Mouse (Mus musculus): ENCODE measurements around the gene Scrt2. TPM values are rescaled to one million over a fixed set of nuclear protein-coding genes. Genes with fewer than 3 reads are reported as not detected.

Gene Scrt2
- polyA plus RNA-seq, 1 experiment from 2014 or later, result not detected

DNA sequence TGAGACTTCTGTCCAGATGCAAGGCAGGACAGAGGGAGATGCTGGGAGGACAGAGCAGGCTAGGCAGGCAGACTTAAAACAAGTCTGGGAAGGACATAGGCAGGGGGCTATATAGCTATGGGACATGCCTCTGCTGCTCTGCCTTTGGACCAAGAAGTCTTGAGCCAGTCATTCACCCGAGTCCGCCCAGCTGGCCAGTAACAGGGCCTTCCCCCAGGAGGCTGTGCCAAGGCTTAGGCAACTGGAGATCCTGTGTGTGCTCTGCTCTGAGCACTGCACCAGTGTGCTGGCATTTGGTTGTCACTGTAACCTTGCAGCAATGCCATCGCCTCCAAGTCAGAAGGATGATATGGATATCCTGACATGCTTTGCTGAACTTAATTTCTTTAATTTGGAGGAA is 4.0 kb upstream of the Scrt2 start:
- no peaks in the 10 kb centered on the region for H3K36me3 ChIP-seq (ENCODE audit: control insufficient read depth, insufficient read depth, low read length)
- no peak for ATAC-seq
- H3K9me3 ChIP-seq (ENCODE audit: control insufficient read depth, low read length), result no peaks in the 10 kb centered on the region
- H3K4me3 ChIP-seq (ENCODE audit: low read length), result no peak overlapping the region
- H3K27me3 ChIP-seq (replicated peaks; ENCODE audit: control insufficient read depth, insufficient read depth, low read length), result peaks cover 23% of the 10 kb centered on the region
- no peak overlapping the region for H3K4me2 ChIP-seq (ENCODE audit: low read depth, low read length)
- H3K4me1 ChIP-seq (ENCODE audit: control insufficient read depth, insufficient read depth, low read length), result peaks cover 3% of the 10 kb centered on the region; the same call in 1 of the 2 replicates
- H3K9ac ChIP-seq (ENCODE audit: low read depth, low read length), result no peak overlapping the region
- H3K27ac ChIP-seq (ENCODE audit: low read length), result no peak overlapping the region
- 70% methylated on average over 3 of the region's 3 CpGs for WGBS

GRCm38 (mm10) chr2:152081641-152082448 is 516 bp downstream of the Scrt2 start:
- H3K4me3 ChIP-seq (ENCODE audit: low read length), result peak overlapping the region; percentile 39
- ATAC-seq, result peak; percentile 95
- no peaks in the 10 kb centered on the region for H3K9me3 ChIP-seq (ENCODE audit: control insufficient read depth, low read length)
- H3K4me2 ChIP-seq (ENCODE audit: low read depth, low read length), result peak overlapping the region; percentile 62
- H3K36me3 ChIP-seq (ENCODE audit: control insufficient read depth, insufficient read depth, low read length), result no peaks in the 10 kb centered on the region
- H3K27me3 ChIP-seq (replicated peaks; ENCODE audit: control insufficient read depth, insufficient read depth, low read length), result peaks cover 30% of the 10 kb centered on the region
- H3K9ac ChIP-seq (ENCODE audit: low read depth, low read length), result no peak overlapping the region
- no peak overlapping the region for H3K27ac ChIP-seq (ENCODE audit: low read length)
- H3K4me1 ChIP-seq (ENCODE audit: control insufficient read depth, insufficient read depth, low read length), result peaks cover 3% of the 10 kb centered on the region; the same call in 1 of the 2 replicates
- WGBS, result under 1% methylated on average over 76 of the region's 81 CpGs

GRCm38 (mm10) chr2:152082456-152083285 is 1.3 kb downstream of the Scrt2 start:
- no peak overlapping the region; the same call in 1 of the 2 replicates for H3K4me2 ChIP-seq (ENCODE audit: low read depth, low read length)

GRCm38 (mm10) chr2:152083411-152083810 is 2.1 kb downstream of the Scrt2 start:
- Histone ChIP-seq H3K27me3 (replicated peaks; ENCODE audit: control insufficient read depth, insufficient read depth, low read length) (peaks cover 30% of the 10 kb centered on the region), H3K36me3 (ENCODE audit: control insufficient read depth, insufficient read depth, low read length) (no peaks in the 10 kb centered on the region)

More at GRCm38 (mm10) chr2:152082456-152083285, 1.3 kb downstream of the Scrt2 start:
- Histone ChIP-seq H3K36me3 (ENCODE audit: control insufficient read depth, insufficient read depth, low read length) (no peaks in the 10 kb centered on the region), H3K27ac (ENCODE audit: low read length) (no peak overlapping the region), H3K9ac (ENCODE audit: low read depth, low read length) (no peak overlapping the region), H3K4me3 (ENCODE audit: low read length) (peak overlapping the region; percentile 39), H3K27me3 (replicated peaks; ENCODE audit: control insufficient read depth, insufficient read depth, low read length) (peaks cover 30% of the 10 kb centered on the region), H3K4me1 (ENCODE audit: control insufficient read depth, insufficient read depth, low read length) (peaks cover 3% of the 10 kb centered on the region; the same call in 1 of the 2 replicates), H3K9me3 (ENCODE audit: control insufficient read depth, low read length) (no peaks in the 10 kb centered on the region)
- WGBS, result 20% methylated on average over 7 of the region's 7 CpGs
- ATAC-seq, result no peak

GRCm38 (mm10) chr2:152084298-152084697 is 3.0 kb downstream of the Scrt2 start:
- Histone ChIP-seq H3K27me3 (replicated peaks; ENCODE audit: control insufficient read depth, insufficient read depth, low read length) (peaks cover 30% of the 10 kb centered on the region), H3K27ac (ENCODE audit: low read length) (no peak overlapping the region), H3K4me2 (ENCODE audit: low read depth, low read length) (no peak overlapping the region), H3K4me3 (ENCODE audit: low read length) (no peak overlapping the region), H3K9ac (ENCODE audit: low read depth, low read length) (no peak overlapping the region), H3K4me1 (ENCODE audit: control insufficient read depth, insufficient read depth, low read length) (peaks cover 3% of the 10 kb centered on the region; the same call in 1 of the 2 replicates), H3K36me3 (ENCODE audit: control insufficient read depth, insufficient read depth, low read length) (no peaks in the 10 kb centered on the region), H3K9me3 (ENCODE audit: control insufficient read depth, low read length) (no peaks in the 10 kb centered on the region)
- WGBS, result 48% methylated on average over 6 of the region's 6 CpGs
- no peak for ATAC-seq

More at GRCm38 (mm10) chr2:152083411-152083810, 2.1 kb downstream of the Scrt2 start:
- Histone ChIP-seq H3K4me3 (ENCODE audit: low read length) (no peak overlapping the region), H3K4me1 (ENCODE audit: control insufficient read depth, insufficient read depth, low read length) (peaks cover 3% of the 10 kb centered on the region; the same call in 1 of the 2 replicates), H3K27ac (ENCODE audit: low read length) (no peak overlapping the region), H3K4me2 (ENCODE audit: low read depth, low read length) (no peak overlapping the region), H3K9me3 (ENCODE audit: control insufficient read depth, low read length) (no peaks in the 10 kb centered on the region), H3K9ac (ENCODE audit: low read depth, low read length) (no peak overlapping the region)
- no peak for ATAC-seq
- WGBS, result 54% methylated on average over 4 of the region's 4 CpGs

DNA sequence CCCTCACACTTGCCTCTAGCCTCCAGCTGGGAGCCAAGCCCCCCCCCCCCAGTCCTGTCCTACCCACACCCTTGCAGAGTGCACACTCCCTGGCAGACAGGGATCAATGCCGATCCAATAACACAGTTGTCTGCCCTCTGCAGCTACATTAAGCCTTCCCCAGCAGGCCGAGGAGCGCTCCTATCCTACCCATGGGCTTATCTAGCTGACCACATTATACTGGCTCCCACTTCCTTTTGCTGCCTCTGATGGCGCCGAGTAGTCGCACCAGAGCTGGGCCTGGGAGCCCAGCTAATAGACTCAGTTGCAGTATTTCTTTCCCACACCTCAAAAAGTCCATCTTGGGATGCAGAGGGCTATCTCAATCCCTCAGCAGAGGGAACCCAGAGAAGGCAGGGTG is 4.1 kb downstream of the Scrt2 start:
- ATAC-seq, result no peak
- H3K4me2 ChIP-seq (ENCODE audit: low read depth, low read length), result no peak overlapping the region
- H3K9me3 ChIP-seq (ENCODE audit: control insufficient read depth, low read length), result no peaks in the 10 kb centered on the region
- 80% methylated on average over 6 of the region's 6 CpGs for WGBS
- no peaks in the 10 kb centered on the region for H3K36me3 ChIP-seq (ENCODE audit: control insufficient read depth, insufficient read depth, low read length)
- H3K27ac ChIP-seq (ENCODE audit: low read length), result no peak overlapping the region
- H3K4me3 ChIP-seq (ENCODE audit: low read length), result no peak overlapping the region
- H3K4me1 ChIP-seq (ENCODE audit: control insufficient read depth, insufficient read depth, low read length), result peaks cover 3% of the 10 kb centered on the region; the same call in 1 of the 2 replicates
- H3K9ac ChIP-seq (ENCODE audit: low read depth, low read length), result no peak overlapping the region
- peaks cover 28% of the 10 kb centered on the region for H3K27me3 ChIP-seq (replicated peaks; ENCODE audit: control insufficient read depth, insufficient read depth, low read length)

DNA sequence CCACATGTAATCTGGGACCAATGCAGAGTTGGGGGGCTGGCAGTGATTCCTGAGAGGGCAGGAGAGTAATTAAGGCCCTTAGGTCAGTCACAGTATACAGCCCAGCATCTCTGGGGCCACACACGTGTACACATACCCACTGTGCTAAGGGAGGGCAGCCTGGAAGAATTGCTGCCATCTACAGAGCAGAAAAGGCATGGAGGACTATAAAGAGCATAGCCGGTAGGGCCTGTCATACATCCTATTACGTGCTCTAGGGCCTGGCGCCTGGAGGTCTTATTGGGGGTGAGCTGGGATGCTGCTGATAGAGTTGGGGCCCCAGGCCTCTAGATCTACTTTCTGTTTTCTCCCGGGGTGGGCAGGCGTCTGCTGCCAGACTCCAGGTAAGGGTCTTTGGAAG is 5.1 kb downstream of the Scrt2 start:
- Histone ChIP-seq H3K9me3 (ENCODE audit: control insufficient read depth, low read length) (no peaks in the 10 kb centered on the region), H3K4me3 (ENCODE audit: low read length) (no peak overlapping the region), H3K9ac (ENCODE audit: low read depth, low read length) (no peak overlapping the region), H3K4me2 (ENCODE audit: low read depth, low read length) (no peak overlapping the region), H3K27me3 (replicated peaks; ENCODE audit: control insufficient read depth, insufficient read depth, low read length) (peaks cover 29% of the 10 kb centered on the region), H3K4me1 (ENCODE audit: control insufficient read depth, insufficient read depth, low read length) (peaks cover 3% of the 10 kb centered on the region; the same call in 1 of the 2 replicates), H3K27ac (ENCODE audit: low read length) (no peak overlapping the region), H3K36me3 (ENCODE audit: control insufficient read depth, insufficient read depth, low read length) (no peaks in the 10 kb centered on the region)
- no peak for ATAC-seq
- 65% methylated on average over 6 of the region's 6 CpGs for WGBS

- no peak overlapping the region for H3K4me3 ChIP-seq (ENCODE audit: low read length)
- H3K4me1 ChIP-seq (ENCODE audit: control insufficient read depth, insufficient read depth, low read length), result peaks cover under 1% of the 10 kb centered on the region; the same call in 1 of the 2 replicates
- H3K36me3 ChIP-seq (ENCODE audit: control insufficient read depth, insufficient read depth, low read length), result no peaks in the 10 kb centered on the region
- no peak overlapping the region for H3K4me2 ChIP-seq (ENCODE audit: low read depth, low read length)
- no peak overlapping the region for H3K27ac ChIP-seq (ENCODE audit: low read length)
- no peaks in the 10 kb centered on the region for H3K9me3 ChIP-seq (ENCODE audit: control insufficient read depth, low read length)
- H3K9ac ChIP-seq (ENCODE audit: low read depth, low read length), result no peak overlapping the region
- 82% methylated on average over 5 of the region's 5 CpGs for WGBS
- no peak for ATAC-seq
- H3K27me3 ChIP-seq (replicated peaks; ENCODE audit: control insufficient read depth, insufficient read depth, low read length), result peaks cover 30% of the 10 kb centered on the region
Measured at GRCm38 (mm10) chr2:152087111-152087510, 5.8 kb downstream of the Scrt2 start.

GRCm38 (mm10) chr2:152089078-152089477 is 7.7 kb downstream of the Scrt2 start:
- H3K4me3 ChIP-seq (ENCODE audit: low read length), result no peak overlapping the region
- no peaks in the 10 kb centered on the region for H3K9me3 ChIP-seq (ENCODE audit: control insufficient read depth, low read length)
- H3K36me3 ChIP-seq (ENCODE audit: control insufficient read depth, insufficient read depth, low read length), result no peaks in the 10 kb centered on the region
- no peak overlapping the region for H3K4me2 ChIP-seq (ENCODE audit: low read depth, low read length)
- H3K9ac ChIP-seq (ENCODE audit: low read depth, low read length), result no peak overlapping the region
- ATAC-seq, result no peak
- peaks cover 37% of the 10 kb centered on the region for H3K27me3 ChIP-seq (replicated peaks; ENCODE audit: control insufficient read depth, insufficient read depth, low read length)
- WGBS, result 12% methylated on average over 4 of the region's 4 CpGs
- H3K27ac ChIP-seq (ENCODE audit: low read length), result no peak overlapping the region
- peaks cover 10% of the 10 kb centered on the region for H3K4me1 ChIP-seq (ENCODE audit: control insufficient read depth, insufficient read depth, low read length)
